Mouse (Mus musculus) C2C12 (cell line): ENCODE measurements around the gene Eif2s3x.

Experiments used
- CTCF ChIP-seq: IDR thresholded peaks from one replicate; pipeline ENCODE4 v1.5.1; 2011; ENCODE audit not compliant: control insufficient read depth, insufficient read depth, insufficient read length
- MAX ChIP-seq: IDR thresholded peaks from one replicate; pipeline ENCODE4 v1.6.1; 2011; ENCODE audit warnings: mild to moderate bottlenecking, control low read depth
- MYOD1 ChIP-seq: IDR thresholded peaks from one replicate; pipeline ENCODE4 v1.6.1; 2011; ENCODE audit warnings: low read depth; ENCODE audit not compliant: control insufficient read depth, insufficient read length
- MYOG ChIP-seq: IDR thresholded peaks from one replicate; pipeline ENCODE4 v1.6.1; 2011; ENCODE audit not compliant: control insufficient read depth, insufficient read length; ENCODE audit errors: extremely low read depth
- USF1 ChIP-seq: IDR thresholded peaks from one replicate; pipeline ENCODE4 v1.6.1; 2011; ENCODE audit warnings: low read depth, mild to moderate bottlenecking, control low read depth, moderate library complexity

DNA sequence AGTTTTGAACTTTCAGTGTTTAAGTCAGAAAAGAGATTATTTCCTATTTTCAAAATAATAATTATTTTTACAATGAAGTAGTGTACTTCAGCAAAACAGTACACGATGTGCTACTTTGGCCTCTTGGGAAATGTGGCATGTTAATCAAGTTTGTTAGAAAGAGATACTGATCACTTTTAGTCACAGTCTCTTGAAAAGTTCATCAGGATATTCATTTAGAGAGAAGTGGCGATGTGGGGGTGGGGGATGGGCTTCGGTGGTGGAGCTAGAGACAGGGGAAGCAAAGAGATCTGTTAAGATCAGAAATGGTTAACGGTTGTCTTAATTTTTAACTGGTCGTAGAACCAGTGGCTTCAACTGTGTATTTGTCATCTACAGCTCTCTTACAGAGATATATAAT, 20.8 kb upstream of the Eif2s3x start:
- TF ChIP-seq MYOG (no peak), CTCF (no peak), USF1 (no peak), MAX (no peak), MYOD1 (no peak)
